Mouse (Mus musculus) splenic B cell, adult 2 months (primary cell): Measurements from ENCODE around the gene Cd52.
"Not testable (repeated sequence)": the region's sequence is repeated elsewhere in the genome, so short reads cannot be mapped to it uniquely, and the experiment has no call there.

Experiments used
- DNase-seq: peaks from one replicate; pipeline ENCODE4 v3.0.0-alpha.2; 2011; ENCODE audit warnings: low read depth, low spot score
- H3K27me3 ChIP-seq: 2 replicates; pipeline ENCODE4 v1.6.1; 2012; ENCODE audit warnings: mild to moderate bottlenecking, low read length, moderate library complexity, mixed read lengths; ENCODE audit not compliant: control insufficient read depth, poor library complexity, insufficient read depth, severe bottlenecking
- H3K36me3 ChIP-seq: 2 replicates; pipeline ENCODE4 v1.6.1; 2012; ENCODE audit warnings: mild to moderate bottlenecking, low read length, moderate library complexity, mixed read lengths; ENCODE audit not compliant: control insufficient read depth, poor library complexity, insufficient read depth, severe bottlenecking

The Cd52 gene

DNA sequence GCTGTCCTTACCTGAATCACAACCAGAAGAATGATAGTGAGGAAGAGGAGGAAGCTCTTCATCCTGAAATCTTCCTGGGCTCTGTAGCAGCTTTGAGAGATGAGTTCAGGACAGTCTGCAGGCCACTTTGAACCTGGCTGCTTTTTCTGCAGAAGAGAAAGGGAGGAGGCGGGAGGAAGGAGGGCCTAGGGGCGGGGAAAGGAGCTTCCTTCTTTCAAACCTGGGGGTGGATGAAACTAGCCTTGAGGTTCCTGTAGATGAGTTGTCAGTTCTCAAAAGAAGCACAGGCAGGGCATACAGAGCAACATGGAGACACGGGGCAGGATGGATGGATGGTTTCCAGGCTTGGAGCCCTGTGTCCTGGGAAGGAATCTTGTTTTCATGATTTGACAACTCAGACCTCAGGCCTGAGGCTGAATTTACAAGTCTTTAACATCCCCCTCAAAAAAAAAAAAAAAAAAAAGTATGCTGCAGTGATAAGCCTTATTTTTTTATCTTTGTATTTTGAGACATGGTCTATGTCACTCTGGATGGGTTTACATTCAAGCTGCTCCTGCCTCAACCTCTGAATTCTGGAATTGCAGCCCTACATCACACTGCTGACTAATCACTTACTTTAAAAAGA, at the start of gene Cd52:
Gene Cd52 (minus strand): TSS at position 160 of the 625 bp plus-strand sequence.
- peak; percentile 89 for DNase-seq
- Histone ChIP-seq H3K27me3 (no peaks in the 10 kb centered on the region), H3K36me3 (peaks cover 11% of the 10 kb centered on the region; the same call in 1 of the 2 replicates)

- not testable (repeated sequence) for DNase-seq, H3K36me3 ChIP-seq, H3K27me3 ChIP-seq
These were observed 49.4 kb upstream of the Cd52 start for GRCm38 (mm10) chr4:134144297-134144696.

DNA sequence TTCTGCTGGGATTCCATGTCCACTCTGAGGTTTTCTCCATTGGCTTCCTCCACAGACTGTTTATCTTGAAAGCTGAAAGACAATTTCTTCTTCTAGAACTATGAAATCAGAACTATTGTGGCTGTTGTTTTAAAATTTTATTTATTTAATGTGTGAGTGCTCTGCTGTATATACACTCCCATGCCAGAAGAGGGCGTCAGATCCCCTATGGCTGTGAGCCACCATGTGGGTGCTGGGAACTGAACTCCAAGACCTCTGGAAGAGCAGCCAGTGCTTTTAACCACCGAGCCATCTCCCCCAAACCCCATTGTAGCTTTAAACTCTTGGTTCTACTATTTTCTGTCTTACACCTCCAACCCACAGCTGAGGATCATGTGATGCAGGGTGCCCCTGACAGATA, 44.0 kb upstream of the Cd52 start:
- H3K27me3 ChIP-seq: no peaks in the 10 kb centered on the region
- H3K36me3 ChIP-seq: no peaks in the 10 kb centered on the region
- no peak for DNase-seq

GRCm38 (mm10) chr4:134136280-134136926, 41.5 kb upstream of the Cd52 start:
- DNase-seq: no peak
- no peaks in the 10 kb centered on the region for H3K36me3 ChIP-seq

DNA sequence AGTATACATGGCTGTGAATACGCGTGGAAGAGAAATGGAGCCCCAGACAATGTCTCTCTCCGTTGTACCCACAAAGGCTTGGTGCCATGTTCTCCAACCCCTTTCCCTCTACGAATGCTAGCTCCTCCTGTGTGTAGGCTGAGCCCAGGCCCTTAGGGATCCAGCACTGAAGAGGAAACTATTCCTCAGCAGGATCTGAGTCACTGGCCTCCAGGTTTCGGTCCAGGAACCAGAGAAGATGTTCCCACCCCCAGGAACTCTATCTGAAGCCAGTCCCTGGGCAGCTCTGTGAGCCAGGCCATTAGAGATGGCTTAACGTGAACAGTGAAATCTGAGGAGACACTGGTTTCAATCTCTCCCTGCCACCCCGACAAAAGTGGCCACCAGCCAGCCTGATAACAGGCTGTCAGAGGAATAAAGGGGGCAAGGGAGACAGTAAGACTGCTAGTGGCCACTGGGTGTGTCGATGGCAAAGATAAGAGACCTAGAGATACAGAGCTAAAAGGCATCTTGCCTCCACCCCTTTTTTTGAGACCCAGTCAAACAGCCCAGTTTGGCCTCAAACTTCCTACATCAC, 37.7 kb upstream of the Cd52 start:
- Histone ChIP-seq H3K36me3 (no peaks in the 10 kb centered on the region), H3K27me3 (no peaks in the 10 kb centered on the region)
- DNase-seq: no peak

More at GRCm38 (mm10) chr4:134136280-134136926, 41.5 kb upstream of the Cd52 start:
- H3K27me3 ChIP-seq: no peaks in the 10 kb centered on the region

DNA sequence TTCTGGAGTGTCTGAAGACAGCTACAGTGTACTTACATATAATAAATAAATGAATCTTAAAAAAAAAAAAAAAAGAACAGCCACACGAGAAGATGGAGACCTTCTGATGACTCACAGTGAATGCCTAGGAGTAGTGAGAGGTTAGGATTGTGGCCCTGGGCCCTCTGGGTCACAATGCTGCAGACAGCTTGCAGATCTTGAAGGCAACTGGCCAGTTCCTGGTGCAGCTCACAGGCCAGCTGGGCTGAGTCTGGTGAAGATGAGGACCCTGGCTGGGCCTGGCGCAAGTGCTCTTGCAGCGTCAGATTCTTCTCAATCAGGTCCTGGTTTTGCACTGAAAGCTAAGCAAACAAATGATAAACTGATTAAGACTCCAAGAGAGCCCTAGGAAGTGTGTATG, 37.2 kb upstream of the Cd52 start:
- DNase-seq: no peak
- H3K27me3 ChIP-seq: no peaks in the 10 kb centered on the region
- peaks cover 2% of the 10 kb centered on the region; the same call in 1 of the 2 replicates for H3K36me3 ChIP-seq

DNA sequence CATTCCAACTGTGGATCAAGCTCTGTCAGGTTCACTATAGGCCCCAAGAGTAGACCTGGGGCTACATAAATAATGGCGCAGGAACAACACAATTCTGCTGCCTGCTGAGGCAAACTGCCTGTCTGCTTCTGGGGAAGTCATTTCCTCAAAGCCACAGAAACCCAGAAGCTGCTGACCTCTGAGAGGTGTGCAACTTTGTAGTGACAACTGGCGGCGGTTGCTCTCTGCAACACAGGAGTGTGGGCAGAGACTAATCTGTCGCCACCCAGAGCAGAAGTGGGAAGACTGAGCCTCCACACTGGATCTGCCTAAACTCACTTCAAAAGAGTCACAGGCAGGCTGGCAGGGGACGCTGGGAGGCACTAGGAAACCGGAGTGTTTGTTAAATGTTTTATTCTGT, 34.6 kb upstream of the Cd52 start:
- DNase-seq: peak; percentile 53
- H3K36me3 ChIP-seq: peaks cover 5% of the 10 kb centered on the region
- no peaks in the 10 kb centered on the region for H3K27me3 ChIP-seq

DNA sequence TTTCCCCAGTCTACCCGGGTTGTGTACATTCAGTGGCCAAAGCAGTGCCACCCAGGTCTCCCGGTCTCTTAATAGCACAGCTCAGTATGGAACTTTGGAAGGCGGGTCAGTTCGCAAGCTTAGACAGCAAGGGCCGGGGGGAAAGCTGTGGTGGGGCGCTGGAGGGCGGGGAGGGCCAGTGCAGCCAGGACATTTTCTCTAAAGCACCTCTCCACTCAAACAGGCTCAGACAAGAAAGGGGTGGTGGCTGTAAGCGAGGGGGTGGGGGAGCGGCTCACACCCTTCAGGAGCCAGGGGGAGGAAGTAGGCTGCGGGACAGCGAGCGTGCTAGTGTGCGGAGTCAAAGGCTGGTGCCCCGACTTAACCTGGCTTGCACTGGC, 34.1 kb upstream of the Cd52 start:
- peak; percentile 62 for DNase-seq
- Histone ChIP-seq H3K36me3 (peaks cover 5% of the 10 kb centered on the region), H3K27me3 (no peaks in the 10 kb centered on the region)

DNA sequence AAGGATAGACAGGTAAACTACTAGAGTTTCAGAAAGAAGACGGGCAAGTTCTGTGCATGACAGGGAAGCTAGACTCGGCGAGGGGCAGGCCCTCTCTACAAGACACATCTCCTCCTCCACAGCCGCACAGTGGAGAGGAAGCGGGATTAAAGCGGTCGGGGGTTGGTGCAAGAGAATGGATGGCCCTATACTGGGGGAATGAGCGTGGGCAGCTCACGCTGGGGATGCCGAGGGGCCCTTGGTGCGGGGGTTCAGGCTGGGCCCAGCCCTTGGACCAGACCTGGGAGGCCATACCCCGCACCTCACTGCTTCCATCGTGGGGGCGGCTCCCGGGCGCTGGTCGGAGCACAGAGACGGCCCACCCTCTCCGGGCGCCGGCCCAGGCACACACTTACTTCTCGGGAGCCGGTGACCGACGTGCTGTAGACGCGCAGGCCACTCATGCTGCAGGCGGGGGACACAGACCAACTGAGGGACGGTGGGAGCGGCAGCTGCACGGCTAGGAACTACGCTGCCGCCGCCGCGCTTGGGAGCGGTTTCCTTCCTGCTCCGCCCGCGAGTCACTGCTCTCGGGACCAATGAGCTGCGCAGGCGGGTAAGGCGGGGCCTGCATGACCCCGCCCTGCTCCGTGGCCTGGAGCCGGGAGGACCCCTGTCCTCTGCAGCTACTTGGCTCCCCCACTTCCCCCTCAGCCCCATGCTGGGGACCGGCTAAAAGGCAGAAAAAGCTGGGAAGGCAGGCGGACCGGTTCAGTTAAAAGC, 33.5 kb upstream of the Cd52 start, which contains the start of gene Sh3bgrl3:
Gene Sh3bgrl3 (minus strand): TSS at position 569 of the 762 bp plus-strand sequence.
- no peaks in the 10 kb centered on the region for H3K27me3 ChIP-seq
- peak; percentile 86 for DNase-seq
- H3K36me3 ChIP-seq: peaks cover 5% of the 10 kb centered on the region

- Histone ChIP-seq H3K36me3 (peaks cover 5% of the 10 kb centered on the region), H3K27me3 (no peaks in the 10 kb centered on the region)
- DNase-seq: no peak
These were observed 32.9 kb upstream of the Cd52 start for GRCm38 (mm10) chr4:134127793-134128192.

GRCm38 (mm10) chr4:134127121-134127455, 32.2 kb upstream of the Cd52 start:
- no peak for DNase-seq
- Histone ChIP-seq H3K27me3 (no peaks in the 10 kb centered on the region), H3K36me3 (peaks cover 5% of the 10 kb centered on the region)

GRCm38 (mm10) chr4:134126300-134127120, 31.6 kb upstream of the Cd52 start:
- no peak for DNase-seq
- Histone ChIP-seq H3K27me3 (no peaks in the 10 kb centered on the region), H3K36me3 (peaks cover 5% of the 10 kb centered on the region)

GRCm38 (mm10) chr4:134125383-134126060, 30.6 kb upstream of the Cd52 start:
- no peaks in the 10 kb centered on the region for H3K27me3 ChIP-seq
- no peak for DNase-seq
- peaks cover 5% of the 10 kb centered on the region for H3K36me3 ChIP-seq
